Mouse (Mus musculus) midbrain, embryonic 16.5 days (tissue): ENCODE measurements around the gene Qsox1. TPM values are rescaled to one million over a fixed set of nuclear protein-coding genes. Genes with fewer than 3 reads are reported as not detected.

ENCODE experiments used
- ATAC-seq: fragments of 200-750 bp; cut with Nextera tagmentation; 2 replicates; pipeline ENCODE4 v1.8.0; 2017; ENCODE audit warnings: moderate TSS enrichment
- H3K27ac ChIP-seq: fragments of 300-500 bp; sonication (generic); 2 replicates; pipeline ENCODE4 v1.5.1; 2014; ENCODE audit warnings: mild to moderate bottlenecking, low read length, mixed read lengths
- H3K27me3 ChIP-seq: fragments of 300-500 bp; sonication (generic); 2 replicates; pipeline ENCODE4 v1.6.1; 2014; ENCODE audit warnings: low read depth, low read length, mixed read lengths; ENCODE audit not compliant: control insufficient read depth, insufficient read depth
- H3K36me3 ChIP-seq: fragments of 300-500 bp; sonication (generic); 2 replicates; pipeline ENCODE4 v1.6.1; 2014; ENCODE audit warnings: mild to moderate bottlenecking, low read length, moderate library complexity, mixed read lengths; ENCODE audit not compliant: control insufficient read depth, insufficient read depth
- H3K4me1 ChIP-seq: fragments of 300-500 bp; sonication (generic); 2 replicates; pipeline ENCODE4 v1.6.1; 2014; ENCODE audit warnings: mild to moderate bottlenecking, low read length, mixed read lengths; ENCODE audit not compliant: control insufficient read depth, insufficient read depth
- H3K4me2 ChIP-seq: fragments of 300-500 bp; sonication (generic); 2 replicates; pipeline ENCODE4 v1.6.1; 2014; ENCODE audit warnings: mild to moderate bottlenecking, low read length, mixed read lengths
- H3K4me3 ChIP-seq: fragments of 300-500 bp; sonication (generic); 2 replicates; pipeline ENCODE4 v1.5.1; 2014; ENCODE audit warnings: low read depth, mild to moderate bottlenecking, low read length, moderate library complexity, mixed read lengths
- H3K9ac ChIP-seq: fragments of 300-500 bp; sonication (generic); 2 replicates; pipeline ENCODE4 v1.6.1; 2014; ENCODE audit warnings: low read depth, low read length, mixed read lengths
- H3K9me3 ChIP-seq: fragments of 300-500 bp; sonication (generic); replicated peaks from 2 replicates; pipeline ENCODE4 v1.6.1; 2014; ENCODE audit warnings: mild to moderate bottlenecking, low read length, mixed read lengths; ENCODE audit not compliant: control insufficient read depth, poor library complexity, severe bottlenecking
- WGBS: fragments of 180-500 bp; shearing (Covaris S2); extraction: QIAGEN DNeasy Blood & Tissue Kit; methylation state at CpG from one replicate; pipeline ENCODE4 v1.1.7; 2014; 5-methylcytosine and 5-hydroxymethylcytosine counted together
- polyA plus RNA-seq: library from polyadenylated mRNA; unstranded; fragments of >200 nt; fragmentation: Nextera tagmentation; extraction: Ambion mirVana; gene quantifications from 2 replicates; pipeline ENCODE4 v1.2.1, GENCODE M21; 2015

Gene Qsox1
- polyA plus RNA-seq, 1 experiment from 2014 or later: 18.0 TPM

GRCm38 (mm10) chr1:155827703-155828295 is 15.1 kb upstream of the Qsox1 start:
- no peak for ATAC-seq
- no peaks in the 10 kb centered on the region for H3K9me3 ChIP-seq
- no peaks in the 10 kb centered on the region for H3K36me3 ChIP-seq
- no peak overlapping the region for H3K4me2 ChIP-seq
- no peaks in the 10 kb centered on the region for H3K27me3 ChIP-seq
- no peaks in the 10 kb centered on the region for H3K4me1 ChIP-seq
- H3K27ac ChIP-seq: no peak overlapping the region
- no peak overlapping the region for H3K4me3 ChIP-seq
- WGBS: 65% methylated on average over 8 of the region's 8 CpGs
- H3K9ac ChIP-seq: no peak overlapping the region

GRCm38 (mm10) chr1:155826803-155827395 is 14.2 kb upstream of the Qsox1 start:
- no peak overlapping the region for H3K27ac ChIP-seq
- no peak overlapping the region for H3K4me2 ChIP-seq
- no peaks in the 10 kb centered on the region for H3K27me3 ChIP-seq
- no peak for ATAC-seq
- H3K9ac ChIP-seq: no peak overlapping the region
- WGBS: 64% methylated on average over 5 of the region's 5 CpGs
- no peaks in the 10 kb centered on the region for H3K36me3 ChIP-seq
- no peaks in the 10 kb centered on the region for H3K9me3 ChIP-seq
- no peaks in the 10 kb centered on the region for H3K4me1 ChIP-seq
- no peak overlapping the region for H3K4me3 ChIP-seq

- H3K4me1 ChIP-seq: no peaks in the 10 kb centered on the region
- no peak overlapping the region for H3K4me2 ChIP-seq
- H3K36me3 ChIP-seq: no peaks in the 10 kb centered on the region
- WGBS: 90% methylated on average over 4 of the region's 4 CpGs
- H3K9ac ChIP-seq: no peak overlapping the region
- H3K27me3 ChIP-seq: no peaks in the 10 kb centered on the region
- H3K4me3 ChIP-seq: no peak overlapping the region
- no peak for ATAC-seq
- H3K9me3 ChIP-seq: no peaks in the 10 kb centered on the region
- no peak overlapping the region for H3K27ac ChIP-seq
Observed at GRCm38 (mm10) chr1:155825940-155826716, 13.4 kb upstream of the Qsox1 start.

- ATAC-seq: no peak
- WGBS: 89% methylated on average over 5 of the region's 5 CpGs
- H3K4me1 ChIP-seq: no peaks in the 10 kb centered on the region
Observed at GRCm38 (mm10) chr1:155820646-155821045, 8.0 kb upstream of the Qsox1 start.

GRCm38 (mm10) chr1:155816167-155816566 is 3.5 kb upstream of the Qsox1 start:
- Histone ChIP-seq H3K36me3 (no peaks in the 10 kb centered on the region), H3K9ac (no peak overlapping the region), H3K4me3 (no peak overlapping the region), H3K4me1 (peaks cover 9% of the 10 kb centered on the region), H3K27me3 (no peaks in the 10 kb centered on the region; the same call in 1 of the 2 replicates), H3K4me2 (no peak overlapping the region), H3K9me3 (no peaks in the 10 kb centered on the region), H3K27ac (no peak overlapping the region)
- no peak for ATAC-seq
- 58% methylated on average over 2 of the region's 2 CpGs for WGBS

More at GRCm38 (mm10) chr1:155820646-155821045, 8.0 kb upstream of the Qsox1 start:
- no peak overlapping the region for H3K27ac ChIP-seq
- H3K27me3 ChIP-seq: no peaks in the 10 kb centered on the region
- H3K36me3 ChIP-seq: no peaks in the 10 kb centered on the region
- H3K4me3 ChIP-seq: no peak overlapping the region
- H3K9me3 ChIP-seq: no peaks in the 10 kb centered on the region
- no peak overlapping the region for H3K4me2 ChIP-seq
- H3K9ac ChIP-seq: no peak overlapping the region

- no peak; the same call in 1 of the 2 replicates for ATAC-seq
- Histone ChIP-seq H3K4me3 (peak overlapping the region; percentile 82), H3K27me3 (no peaks in the 10 kb centered on the region; the same call in 1 of the 2 replicates), H3K4me1 (peaks cover 10% of the 10 kb centered on the region), H3K4me2 (peak overlapping the region; percentile 71), H3K27ac (peak overlapping the region; percentile 37; the same call in 1 of the 2 replicates), H3K36me3 (no peaks in the 10 kb centered on the region), H3K9me3 (no peaks in the 10 kb centered on the region), H3K9ac (peak overlapping the region; percentile 77)
- 5% methylated on average over 22 of the region's 22 CpGs for WGBS
Observed at GRCm38 (mm10) chr1:155811995-155812580, 601 bp downstream of the Qsox1 start.

- no peak overlapping the region for H3K27ac ChIP-seq
- H3K9me3 ChIP-seq: no peaks in the 10 kb centered on the region
- no peaks in the 10 kb centered on the region for H3K36me3 ChIP-seq
- WGBS: 65% methylated on average over 7 of the region's 7 CpGs
- no peak for ATAC-seq
- peaks cover 10% of the 10 kb centered on the region for H3K4me1 ChIP-seq
- H3K27me3 ChIP-seq: no peaks in the 10 kb centered on the region; the same call in 1 of the 2 replicates
- no peak overlapping the region for H3K4me2 ChIP-seq
- H3K4me3 ChIP-seq: no peak overlapping the region
- H3K9ac ChIP-seq: no peak overlapping the region
Observed at GRCm38 (mm10) chr1:155810616-155811015, 2.1 kb downstream of the Qsox1 start.

GRCm38 (mm10) chr1:155809706-155810442 is 2.8 kb downstream of the Qsox1 start:
- Histone ChIP-seq H3K9ac (no peak overlapping the region), H3K4me2 (no peak overlapping the region), H3K4me1 (peaks cover 10% of the 10 kb centered on the region), H3K9me3 (no peaks in the 10 kb centered on the region), H3K36me3 (no peaks in the 10 kb centered on the region), H3K27ac (no peak overlapping the region), H3K4me3 (no peak overlapping the region), H3K27me3 (no peaks in the 10 kb centered on the region; the same call in 1 of the 2 replicates)
- no peak for ATAC-seq
- WGBS: 69% methylated on average over 10 of the region's 10 CpGs
